10 mouse cellular contexts compared by ENCODE assay signal in genomic region chr9:66516296-66516940, GRCm38 (mm10). TPM values are rescaled to one million over a fixed set of nuclear protein-coding genes. Genes with fewer than 3 reads are reported as not detected.
DNase-seq lines count a peak whose midpoint lies in the region; ATAC-seq and TF ChIP-seq lines count a peak whose summit lies in the region.
"Had no signal": no experiment of that assay in that cellular context is flagged by ENCODE, and none has a peak within 500 bp of the region (broad histone marks: within the 10 kb centered on the region; RNA-seq: fewer than 3 reads in every experiment).

No protein-coding gene starts in this region.

- peak; percentile 71 for DNase-seq in midbrain, embryonic 11.5 days (ENCODE audit: low spot score, missing footprints)
- DNase-seq in adrenal gland, postnatal 14 days = peak; percentile 67
- peak; percentile 46 to 53 for DNase-seq in cerebellum, postnatal 14 days
- no peak for DNase-seq in stomach, postnatal 0 days (ENCODE audit: low spot score)
- DNase-seq in spleen, postnatal 10 days (ENCODE audit: low spot score in 2 of 2) = no peak
- no peak for DNase-seq in urinary bladder, adult 18-20 months (ENCODE audit: low spot score in 2 of 2)

- H3K36me3 ChIP-seq in midbrain, embryonic 11.5 days (ENCODE audit: control insufficient read depth, insufficient read depth, low read length) = peaks cover 27% of the 10 kb centered on the region; the same call in 1 of the 2 replicates
- peaks cover 32% of the 10 kb centered on the region for H3K36me3 ChIP-seq in midbrain, embryonic 16.5 days (ENCODE audit: control insufficient read depth, insufficient read depth, low read length)
- peaks cover 23% of the 10 kb centered on the region for H3K36me3 ChIP-seq in stomach, postnatal 0 days (ENCODE audit: control insufficient read depth, insufficient read depth, low read length)

- no peaks in the 10 kb centered on the region for H3K27me3 ChIP-seq in midbrain, embryonic 11.5 days (ENCODE audit: control insufficient read depth, insufficient read depth, low read length)
- H3K27me3 ChIP-seq in midbrain, embryonic 16.5 days (ENCODE audit: control insufficient read depth, insufficient read depth, low read depth, low read length) = no peaks in the 10 kb centered on the region
- no peaks in the 10 kb centered on the region for H3K27me3 ChIP-seq in stomach, postnatal 0 days (ENCODE audit: control insufficient read depth, insufficient read depth, low read length)
- H3K27me3 ChIP-seq: liver, embryonic 15.5 days; megakaryocyte, embryonic 14.5 days had no signal

- TF ChIP-seq EP300 in stomach, postnatal 0 days (optimal IDR thresholded peaks at IDR 0.05) = no peak

- H3K4me3 ChIP-seq in midbrain, embryonic 11.5 days (ENCODE audit: low read depth, low read length) = no peak overlapping the region
- H3K4me3 ChIP-seq in midbrain, embryonic 16.5 days (ENCODE audit: low read depth, low read length) = no peak overlapping the region
- H3K4me3 ChIP-seq in stomach, postnatal 0 days (ENCODE audit: low read depth, low read length) = no peak overlapping the region
- H3K4me3 ChIP-seq: liver, embryonic 15.5 days; megakaryocyte, embryonic 14.5 days had no signal

- no peak overlapping the region for H3K9ac ChIP-seq in midbrain, embryonic 11.5 days (ENCODE audit: low read length)
- no peak overlapping the region for H3K9ac ChIP-seq in midbrain, embryonic 16.5 days (ENCODE audit: low read depth, low read length)
- no peak overlapping the region for H3K9ac ChIP-seq in stomach, postnatal 0 days (ENCODE audit: low read length)
- H3K9ac ChIP-seq: liver, embryonic 15.5 days had no signal

- H3K27ac ChIP-seq in midbrain, embryonic 11.5 days (ENCODE audit: low read depth, low read length) = no peak overlapping the region
- H3K27ac ChIP-seq in midbrain, embryonic 16.5 days (ENCODE audit: low read length) = no peak overlapping the region
- H3K27ac ChIP-seq in stomach, postnatal 0 days (replicated peaks) = peak overlapping the region; percentile 49; the same call in 1 of the 2 replicates
- H3K27ac ChIP-seq: kidney, postnatal 0 days; liver, embryonic 15.5 days had no signal

- H3K4me2 ChIP-seq in midbrain, embryonic 11.5 days = no peak overlapping the region
- H3K4me2 ChIP-seq in midbrain, embryonic 16.5 days (ENCODE audit: low read length) = no peak overlapping the region
- no peak overlapping the region for H3K4me2 ChIP-seq in stomach, postnatal 0 days (replicated peaks; ENCODE audit: low read depth)
- H3K4me2 ChIP-seq: liver, embryonic 15.5 days had no signal

- no peak for ATAC-seq in midbrain, embryonic 11.5 days (ENCODE audit: low FRiP score)
- no peak for ATAC-seq in midbrain, embryonic 16.5 days
- no peak for ATAC-seq in stomach, postnatal 0 days (ENCODE audit: low FRiP score, low TSS enrichment)

- 90% methylated on average over 6 of the region's 6 CpGs for WGBS in midbrain, embryonic 11.5 days
- 92% methylated on average over 6 of the region's 6 CpGs for WGBS in midbrain, embryonic 16.5 days
- 70% methylated on average over 6 of the region's 6 CpGs for WGBS in stomach, postnatal 0 days

- H3K9me3 ChIP-seq in midbrain, embryonic 11.5 days (ENCODE audit: control insufficient read depth, low read length) = no peaks in the 10 kb centered on the region
- H3K9me3 ChIP-seq in midbrain, embryonic 16.5 days (replicated peaks; ENCODE audit: control insufficient read depth, low read length, poor library complexity, severe bottlenecking) = no peaks in the 10 kb centered on the region
- no peaks in the 10 kb centered on the region for H3K9me3 ChIP-seq in stomach, postnatal 0 days (ENCODE audit: control insufficient read depth, low read length)
- H3K9me3 ChIP-seq: liver, embryonic 15.5 days; megakaryocyte, embryonic 14.5 days had no signal

- H3K4me1 ChIP-seq in midbrain, embryonic 11.5 days (ENCODE audit: control insufficient read depth, insufficient read depth, low read length) = peaks cover 8% of the 10 kb centered on the region
- no peaks in the 10 kb centered on the region for H3K4me1 ChIP-seq in midbrain, embryonic 16.5 days (ENCODE audit: control insufficient read depth, insufficient read depth, low read length)
- peaks cover 4% of the 10 kb centered on the region; the same call in 1 of the 2 replicates for H3K4me1 ChIP-seq in stomach, postnatal 0 days (replicated peaks; ENCODE audit: control insufficient read depth, insufficient read depth)

- no peak for TF ChIP-seq CTCF in stomach, postnatal 0 days (IDR thresholded peaks at IDR 0.05; ENCODE audit: low read depth)

RNA-seq across cellular contexts. Expression of gene Fbxl22, which starts 2.0 kb away (rescaled TPM):
- 1.8 and 2.1 TPM in 2 replicates for polyA plus RNA-seq in midbrain, embryonic 11.5 days (2014; fragmentation: Nextera tagmentation; extraction: Ambion mirVana)
- 0.72 and 1.2 TPM in 2 replicates for polyA plus RNA-seq in midbrain, embryonic 16.5 days (2015; fragmentation: Nextera tagmentation; extraction: Ambion mirVana)
- 0.52 and 1.5 TPM in 2 replicates for total RNA-seq in adrenal gland, postnatal 14 days (2021)
- polyA plus RNA-seq in stomach, postnatal 0 days (2015; fragmentation: Nextera tagmentation; extraction: Ambion mirVana) = 30.8 and 33.8 TPM in 2 replicates

Comparison
In these comparisons a context has a peak if more than half of its experiments do, and no peak if none do; other contexts are left out.
1. DNase-seq: peak in midbrain, embryonic 11.5 days (single experiment), adrenal gland, postnatal 14 days (single experiment) and cerebellum, postnatal 14 days (2 of 2); none in stomach, postnatal 0 days (single experiment), spleen, postnatal 10 days (0 of 2) and urinary bladder, adult 18-20 months (0 of 2).
2. RNA of gene Fbxl22, which starts 2.0 kb away (polyA plus RNA-seq): 30.8 to 33.8 TPM in stomach, postnatal 0 days; 1.8 to 2.1 TPM in midbrain, embryonic 11.5 days and 0.72 to 1.2 TPM in midbrain, embryonic 16.5 days; every median in the first group is over 10 times any median in the second.